Mouse (Mus musculus): ENCODE measurements around the gene Ddx54. TPM values are rescaled to one million over a fixed set of nuclear protein-coding genes. Genes with fewer than 3 reads are reported as not detected.

Ddx54 gene
- polyA plus RNA-seq, 1 experiment: 3.4 TPM

- Histone ChIP-seq H3K4me1 (ENCODE audit: control insufficient read depth) (peaks cover 8% of the 10 kb centered on the region), H3K36me3 (ENCODE audit: control insufficient read depth) (peaks cover 89% of the 10 kb centered on the region), H3K27me3 (ENCODE audit: control insufficient read depth) (peaks cover 2% of the 10 kb centered on the region), H3K4me3 (replicated peaks) (no peak overlapping the region), H3K9me3 (ENCODE audit: control insufficient read depth, low read length) (no peaks in the 10 kb centered on the region)
- TF ChIP-seq GATA1 (IDR thresholded peaks at IDR 0.05; ENCODE audit: low read length) (no peak), TAL1 (IDR thresholded peaks at IDR 0.05; ENCODE audit: low read length) (no peak)
Measured at GRCm38 (mm10) chr5:120624427-120624826, 11.9 kb downstream of the Ddx54 start.

- Histone ChIP-seq H3K9me3 (ENCODE audit: control insufficient read depth, low read length) (peaks cover 3% of the 10 kb centered on the region), H3K4me3 (replicated peaks) (no peak overlapping the region), H3K36me3 (ENCODE audit: control insufficient read depth) (peaks cover 69% of the 10 kb centered on the region), H3K4me1 (ENCODE audit: control insufficient read depth) (peaks cover 8% of the 10 kb centered on the region), H3K27me3 (ENCODE audit: control insufficient read depth) (peaks cover 21% of the 10 kb centered on the region)
- TF ChIP-seq TAL1 (IDR thresholded peaks at IDR 0.05; ENCODE audit: low read length) (no peak), GATA1 (IDR thresholded peaks at IDR 0.05; ENCODE audit: low read length) (no peak)
Measured at GRCm38 (mm10) chr5:120626399-120626798, 13.9 kb downstream of the Ddx54 start.

- Histone ChIP-seq H3K27me3 (ENCODE audit: control insufficient read depth) (peaks cover 31% of the 10 kb centered on the region), H3K36me3 (ENCODE audit: control insufficient read depth) (peaks cover 56% of the 10 kb centered on the region)
Measured at GRCm38 (mm10) chr5:120627515-120628300, 15.2 kb downstream of the Ddx54 start.

GRCm38 (mm10) chr5:120628624-120629023 is 16.1 kb downstream of the Ddx54 start:
- Histone ChIP-seq H3K27me3 (ENCODE audit: control insufficient read depth) (peaks cover 31% of the 10 kb centered on the region), H3K4me3 (replicated peaks) (no peak overlapping the region), H3K36me3 (ENCODE audit: control insufficient read depth) (peaks cover 47% of the 10 kb centered on the region), H3K4me1 (ENCODE audit: control insufficient read depth) (peaks cover 8% of the 10 kb centered on the region), H3K9me3 (ENCODE audit: control insufficient read depth, low read length) (peaks cover 11% of the 10 kb centered on the region)
- TF ChIP-seq TAL1 (IDR thresholded peaks at IDR 0.05; ENCODE audit: low read length): no peak
- TF ChIP-seq GATA1 (IDR thresholded peaks at IDR 0.05; ENCODE audit: low read length): no peak

More at GRCm38 (mm10) chr5:120627515-120628300, 15.2 kb downstream of the Ddx54 start:
- TF ChIP-seq TAL1 (IDR thresholded peaks at IDR 0.05; ENCODE audit: low read length) (no peak), GATA1 (IDR thresholded peaks at IDR 0.05; ENCODE audit: low read length) (no peak)
- Histone ChIP-seq H3K9me3 (ENCODE audit: control insufficient read depth, low read length) (peaks cover 11% of the 10 kb centered on the region), H3K4me3 (replicated peaks) (no peak overlapping the region), H3K4me1 (ENCODE audit: control insufficient read depth) (peaks cover 8% of the 10 kb centered on the region)

GRCm38 (mm10) chr5:120631128-120631527 is 18.6 kb downstream of the Ddx54 start:
- Histone ChIP-seq H3K9me3 (ENCODE audit: control insufficient read depth, low read length) (peaks cover 11% of the 10 kb centered on the region), H3K36me3 (ENCODE audit: control insufficient read depth) (peaks cover 22% of the 10 kb centered on the region), H3K4me3 (replicated peaks) (no peak overlapping the region), H3K27me3 (ENCODE audit: control insufficient read depth) (peaks cover 43% of the 10 kb centered on the region), H3K4me1 (ENCODE audit: control insufficient read depth) (peaks cover 8% of the 10 kb centered on the region)
- TF ChIP-seq GATA1 (IDR thresholded peaks at IDR 0.05; ENCODE audit: low read length) (no peak), TAL1 (IDR thresholded peaks at IDR 0.05; ENCODE audit: low read length) (no peak)

GRCm38 (mm10) chr5:120631892-120632291 is 19.4 kb downstream of the Ddx54 start:
- Histone ChIP-seq H3K9me3 (ENCODE audit: control insufficient read depth, low read length) (peaks cover 11% of the 10 kb centered on the region), H3K27me3 (ENCODE audit: control insufficient read depth) (peaks cover 43% of the 10 kb centered on the region), H3K4me1 (ENCODE audit: control insufficient read depth) (peaks cover 8% of the 10 kb centered on the region; the same call in 1 of the 2 replicates), H3K4me3 (replicated peaks) (no peak overlapping the region), H3K36me3 (ENCODE audit: control insufficient read depth) (peaks cover 14% of the 10 kb centered on the region)
- TF ChIP-seq TAL1 (IDR thresholded peaks at IDR 0.05; ENCODE audit: low read length) (no peak), GATA1 (IDR thresholded peaks at IDR 0.05; ENCODE audit: low read length) (no peak)

- H3K36me3 ChIP-seq (ENCODE audit: control insufficient read depth): no peaks in the 10 kb centered on the region
- H3K9me3 ChIP-seq (ENCODE audit: control insufficient read depth, low read length): peaks cover 11% of the 10 kb centered on the region
- H3K4me3 ChIP-seq (replicated peaks): no peak within 1 kb of the TSS
- no peak for TF ChIP-seq TAL1 (IDR thresholded peaks at IDR 0.05; ENCODE audit: low read length)
- no peak for TF ChIP-seq GATA1 (IDR thresholded peaks at IDR 0.05; ENCODE audit: low read length)
- peaks cover 43% of the 10 kb centered on the region for H3K27me3 ChIP-seq (ENCODE audit: control insufficient read depth)
- H3K4me1 ChIP-seq (ENCODE audit: control insufficient read depth): no peaks in the 10 kb centered on the region
Measured at GRCm38 (mm10) chr5:120634131-120634530, 21.6 kb downstream of the Ddx54 start, which contains the start of gene Cfap73. Cfap73 (minus strand) TSS chr5:120634235.

GRCm38 (mm10) chr5:120634860-120635259 is 22.3 kb downstream of the Ddx54 start:
- no peaks in the 10 kb centered on the region for H3K4me1 ChIP-seq (ENCODE audit: control insufficient read depth)
- H3K9me3 ChIP-seq (ENCODE audit: control insufficient read depth, low read length): peaks cover 12% of the 10 kb centered on the region
- H3K4me3 ChIP-seq (replicated peaks): no peak overlapping the region
- no peaks in the 10 kb centered on the region for H3K36me3 ChIP-seq (ENCODE audit: control insufficient read depth)
- TF ChIP-seq TAL1 (IDR thresholded peaks at IDR 0.05; ENCODE audit: low read length) (no peak), GATA1 (IDR thresholded peaks at IDR 0.05; ENCODE audit: low read length) (no peak)
- peaks cover 36% of the 10 kb centered on the region for H3K27me3 ChIP-seq (ENCODE audit: control insufficient read depth)

- TF ChIP-seq TAL1 (IDR thresholded peaks at IDR 0.05; ENCODE audit: low read length) (no peak), GATA1 (IDR thresholded peaks at IDR 0.05; ENCODE audit: low read length) (no peak)
Measured at GRCm38 (mm10) chr5:120635633-120636032, 23.1 kb downstream of the Ddx54 start.

More at GRCm38 (mm10) chr5:120635633-120636032, 23.1 kb downstream of the Ddx54 start:
- H3K36me3 ChIP-seq (ENCODE audit: control insufficient read depth): no peaks in the 10 kb centered on the region
- H3K27me3 ChIP-seq (ENCODE audit: control insufficient read depth): peaks cover 31% of the 10 kb centered on the region
- H3K4me3 ChIP-seq (replicated peaks): no peak overlapping the region
- H3K9me3 ChIP-seq (ENCODE audit: control insufficient read depth, low read length): peaks cover 16% of the 10 kb centered on the region
- no peaks in the 10 kb centered on the region for H3K4me1 ChIP-seq (ENCODE audit: control insufficient read depth)

All from erythroblast, embryonic 14.5 days (primary cell).